Mouse (Mus musculus): Measurements from ENCODE around the gene Samd9l.
"Not testable (repeated sequence)": the region's sequence is repeated elsewhere in the genome, so short reads cannot be mapped to it uniquely, and the experiment has no call there.

Samd9l gene

GRCm38 (mm10) chr6:3343603-3344247 is 55.6 kb downstream of the Samd9l start:
- not testable (repeated sequence) for DNase-seq (ENCODE audit: extremely low spot score, low spot score)

- no peak for DNase-seq (ENCODE audit: extremely low spot score, low spot score)
Measured at GRCm38 (mm10) chr6:3341479-3341878, 57.9 kb downstream of the Samd9l start.

DNA sequence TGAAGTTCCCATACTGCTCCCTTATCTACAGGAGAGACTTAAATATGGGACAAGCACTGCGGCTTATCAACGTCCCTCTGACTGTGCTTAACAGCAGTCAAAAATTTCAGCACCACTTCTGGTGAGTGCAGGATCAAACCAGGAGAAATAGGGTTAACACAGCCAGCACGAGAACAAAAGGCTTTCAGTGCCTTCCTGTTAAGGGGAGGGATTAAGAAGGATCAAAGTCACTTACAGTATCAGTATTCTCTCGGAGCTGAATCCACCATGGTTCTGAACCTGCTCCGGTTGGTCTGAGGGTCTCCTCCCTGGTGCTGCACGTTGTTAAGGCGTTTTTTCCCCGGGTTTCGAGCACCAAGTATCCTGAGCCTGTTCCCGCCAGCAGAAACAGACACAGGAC is 58.4 kb downstream of the Samd9l start:
- peak; percentile 16 for DNase-seq (ENCODE audit: extremely low spot score, low spot score)

DNA sequence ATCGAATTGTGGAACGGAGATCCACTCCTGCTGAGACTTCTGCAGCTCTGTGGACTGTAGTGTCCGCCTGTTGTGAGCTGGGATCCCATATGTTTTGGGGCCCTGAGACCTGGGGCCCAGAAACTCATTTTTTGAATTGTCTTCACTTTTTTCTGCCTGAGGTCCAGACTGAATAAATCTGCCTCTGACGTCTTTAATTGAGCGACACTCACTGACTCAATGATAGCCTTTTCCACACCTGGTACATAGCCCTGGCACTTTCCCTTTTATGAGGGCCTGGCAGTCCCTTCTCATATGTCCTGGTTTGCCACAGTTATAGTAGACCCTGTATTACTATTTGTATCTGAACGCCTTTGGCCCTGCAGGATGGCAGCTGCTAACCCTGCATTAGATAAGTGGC is 60.2 kb downstream of the Samd9l start:
- DNase-seq (ENCODE audit: extremely low spot score, low spot score) = not testable (repeated sequence)

All from neural tube, embryonic 10.5 days (tissue).